Mouse (Mus musculus): Measurements from ENCODE around the gene Atg16l2.

Gene Atg16l2

DNA sequence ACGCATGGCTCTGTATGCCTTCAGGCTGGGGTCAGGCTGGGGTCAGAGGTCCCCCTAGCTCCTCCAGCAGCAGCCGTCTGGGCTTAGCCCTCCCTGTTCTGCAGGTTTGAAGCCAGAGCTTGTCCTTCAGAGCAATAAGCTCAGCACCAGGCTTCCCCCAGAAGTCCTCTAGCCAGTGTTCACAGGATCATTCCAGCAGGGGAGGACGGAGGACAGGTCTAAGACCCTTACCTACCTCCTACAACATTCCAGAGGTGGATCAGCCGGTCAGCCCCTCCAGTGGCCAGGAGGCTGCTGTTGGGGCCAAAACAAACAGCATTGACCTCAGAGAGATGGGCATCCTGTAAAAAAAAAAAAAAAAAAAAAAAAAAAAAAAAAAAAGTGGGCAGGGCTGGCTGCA is 8.9 kb downstream of the Atg16l2 start:
- CTCF ChIA-PET, result no interaction called here

DNA sequence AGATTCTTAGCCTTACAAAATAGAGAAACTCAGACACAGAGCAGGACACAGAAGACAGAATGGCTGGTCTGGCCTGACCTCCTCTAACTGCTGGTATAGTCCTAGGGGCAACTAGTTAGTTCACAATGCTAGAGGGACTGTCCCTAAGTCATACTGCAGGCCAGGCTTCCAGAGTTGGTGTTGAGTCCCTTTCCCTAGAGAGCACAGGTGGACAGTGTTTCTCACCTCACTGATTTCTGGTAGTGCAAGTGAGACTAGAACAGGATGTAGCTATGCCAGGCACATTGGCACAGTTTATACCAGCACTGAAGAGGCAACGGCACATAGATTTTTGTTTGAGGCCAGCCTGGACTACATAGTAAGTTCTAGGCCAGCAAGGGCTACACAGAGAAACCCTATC is 9.4 kb downstream of the Atg16l2 start:
- CTCF ChIA-PET, result no interaction called here

DNA sequence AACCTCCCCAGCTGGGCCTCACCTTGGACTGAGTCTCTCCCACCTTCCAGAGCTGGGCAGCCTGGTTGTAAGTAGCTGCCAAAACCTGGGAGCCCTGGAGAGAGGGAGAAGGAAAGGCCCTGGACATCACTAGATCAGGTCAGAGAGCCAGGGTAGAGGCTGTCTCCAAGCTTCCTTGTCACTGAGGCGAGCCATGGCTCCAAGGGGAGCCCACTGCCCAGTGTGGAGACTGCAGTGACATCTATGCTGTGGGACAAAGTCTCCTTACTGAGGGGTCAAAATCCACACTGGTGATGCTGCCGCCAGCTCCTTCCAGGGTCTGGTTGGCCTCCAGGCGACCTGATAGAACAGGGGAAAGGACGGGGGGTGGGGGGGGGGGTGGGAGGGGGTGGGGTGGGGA is 10.0 kb downstream of the Atg16l2 start:
- CTCF ChIA-PET, result interaction anchor here (0.6 kb wide), 1 partner anchor 20 kb away, joined by 3 read pairs; no protein-coding TSS in a partner anchor

DNA sequence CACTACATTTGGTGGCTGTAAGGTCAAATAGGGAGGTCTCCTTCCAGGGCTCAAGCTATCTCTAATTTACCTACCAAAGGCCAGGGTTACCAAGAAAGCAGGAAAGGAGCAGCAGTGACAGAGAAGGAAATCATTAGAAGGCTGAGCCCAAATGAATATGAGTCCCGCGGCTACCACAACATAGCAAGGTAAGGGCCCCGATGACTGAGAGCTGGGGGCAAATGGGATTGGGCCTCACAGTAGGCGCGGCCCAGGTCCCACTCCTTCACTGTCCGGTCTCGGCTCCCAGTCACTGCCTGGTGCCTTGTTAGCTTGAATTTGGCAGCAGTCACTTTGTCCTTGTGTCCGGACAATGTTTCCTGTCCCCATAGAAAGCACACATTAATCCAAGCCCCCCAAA is 10.4 kb downstream of the Atg16l2 start:
- CTCF ChIA-PET, result interaction anchor here (0.6 kb wide), 1 partner anchor 20 kb away, joined by 3 read pairs; no protein-coding TSS in a partner anchor

- CTCF ChIA-PET, result no interaction called here
These were observed 10.8 kb downstream of the Atg16l2 start for GRCm38 (mm10) chr7:101291211-101291610.

- CTCF ChIA-PET, result no interaction called here
These were observed 11.7 kb downstream of the Atg16l2 start for GRCm38 (mm10) chr7:101290401-101290800.

- CTCF ChIA-PET, result interaction anchor here (0.6 to 1.5 kb wide), 8 partner anchors 13 to 752 kb away, joined by 3 to 10 read pairs (median 6); partner anchors contain the start of gene Atg16l2
These were observed 13.6 kb downstream of the Atg16l2 start for GRCm38 (mm10) chr7:101288436-101288835.

- CTCF ChIA-PET, result interaction anchor here (0.5 to 1.5 kb wide), 6 partner anchors 14 to 751 kb away, joined by 3 to 10 read pairs (median 4); partner anchors contain the start of gene Atg16l2
These were observed 14.2 kb downstream of the Atg16l2 start for GRCm38 (mm10) chr7:101287820-101288219.

- CTCF ChIA-PET, result no interaction called here
These were observed 15.2 kb downstream of the Atg16l2 start for GRCm38 (mm10) chr7:101286891-101287290.

GRCm38 (mm10) chr7:101284504-101284903 is 17.5 kb downstream of the Atg16l2 start:
- CTCF ChIA-PET, result no interaction called here

- CTCF ChIA-PET, result no interaction called here
These were observed 19.3 kb downstream of the Atg16l2 start for GRCm38 (mm10) chr7:101282721-101283120.

DNA sequence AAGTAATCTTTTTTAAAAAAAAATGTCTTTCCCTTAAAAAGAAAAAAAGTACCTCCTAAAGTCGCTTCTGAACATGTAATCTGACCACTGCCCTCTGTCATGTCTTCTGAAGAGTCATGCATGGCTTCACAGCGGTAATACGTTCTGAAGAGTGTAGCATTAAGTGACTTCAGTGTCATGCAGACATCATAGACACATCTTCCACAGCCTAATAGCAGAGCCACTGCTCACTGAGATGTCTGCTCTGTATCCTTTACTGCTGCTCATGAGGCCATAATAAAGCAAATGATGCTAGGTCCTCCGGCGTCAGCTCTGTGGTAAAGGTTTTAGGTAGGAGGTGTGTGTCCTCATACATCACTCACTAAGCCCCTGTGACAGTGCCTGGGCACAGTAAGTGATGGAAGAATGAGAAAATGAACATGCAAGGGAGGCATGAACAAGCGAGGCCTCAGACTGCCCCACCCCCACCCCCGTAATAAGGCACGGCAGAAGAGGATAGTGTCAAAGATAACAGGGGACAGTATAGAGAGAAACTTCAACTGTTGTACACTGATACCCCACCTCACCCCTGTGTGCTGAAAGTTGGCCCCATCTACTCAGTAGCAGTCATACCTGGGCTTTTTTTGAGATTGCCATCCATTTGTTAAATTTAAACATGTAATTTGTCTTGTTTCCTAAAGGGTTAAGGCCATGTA is 29.4 kb downstream of the Atg16l2 start:
- CTCF ChIA-PET, result no interaction called here

- CTCF ChIA-PET, result interaction anchor here (0.5 kb wide), 1 partner anchor 20 kb away, joined by 3 read pairs; no protein-coding TSS in a partner anchor
These were observed 30.4 kb downstream of the Atg16l2 start for GRCm38 (mm10) chr7:101271602-101272001.

GRCm38 (mm10) chr7:101267457-101268259 is 34.4 kb downstream of the Atg16l2 start:
- CTCF ChIA-PET, result interaction anchor here (0.7 kb wide), 1 partner anchor 105 kb away, joined by 5 read pairs; no protein-coding TSS in a partner anchor

GRCm38 (mm10) chr7:101263511-101263910 is 38.5 kb downstream of the Atg16l2 start:
- CTCF ChIA-PET, result interaction anchor here (0.7 kb wide), 3 partner anchors 17 to 255 kb away, joined by 3 to 5 read pairs (median 3); no protein-coding TSS in a partner anchor

DNA sequence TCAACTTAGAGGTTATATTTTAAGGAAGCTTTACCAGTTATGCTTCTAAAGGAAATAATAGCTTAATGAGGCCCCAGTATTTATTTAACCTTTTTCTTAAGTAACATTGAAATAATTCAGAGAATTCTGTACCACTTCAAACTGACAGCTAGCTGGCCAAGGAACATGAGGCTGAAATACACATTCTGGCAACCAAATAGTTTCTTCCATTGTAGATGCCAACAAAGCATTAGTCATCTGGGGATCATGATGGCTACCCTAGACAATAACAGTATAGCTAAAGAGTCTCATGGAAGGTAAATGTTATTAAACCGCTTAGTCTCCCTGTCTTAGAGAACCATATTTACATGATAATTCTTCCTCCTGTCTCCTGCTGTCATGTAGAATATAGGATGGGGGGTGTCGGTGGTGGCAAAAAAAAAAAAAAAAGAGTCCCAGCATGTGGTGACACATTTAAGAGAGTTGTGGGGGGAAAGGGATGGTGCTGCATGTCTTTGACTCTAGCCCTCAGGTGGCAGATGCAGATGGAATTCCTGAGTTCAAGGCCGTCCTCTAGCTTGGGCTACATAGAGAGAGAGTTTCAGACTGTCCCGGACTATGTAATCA is 40.0 kb downstream of the Atg16l2 start:
- CTCF ChIA-PET, result interaction anchor here (0.7 kb wide), 1 partner anchor 880 kb away, joined by 3 read pairs; no protein-coding TSS in a partner anchor

GRCm38 (mm10) chr7:101258482-101258881 is 43.6 kb downstream of the Atg16l2 start:
- CTCF ChIA-PET, result interaction anchor here (0.6 kb wide), 1 partner anchor 923 kb away, joined by 3 read pairs; no protein-coding TSS in a partner anchor

DNA sequence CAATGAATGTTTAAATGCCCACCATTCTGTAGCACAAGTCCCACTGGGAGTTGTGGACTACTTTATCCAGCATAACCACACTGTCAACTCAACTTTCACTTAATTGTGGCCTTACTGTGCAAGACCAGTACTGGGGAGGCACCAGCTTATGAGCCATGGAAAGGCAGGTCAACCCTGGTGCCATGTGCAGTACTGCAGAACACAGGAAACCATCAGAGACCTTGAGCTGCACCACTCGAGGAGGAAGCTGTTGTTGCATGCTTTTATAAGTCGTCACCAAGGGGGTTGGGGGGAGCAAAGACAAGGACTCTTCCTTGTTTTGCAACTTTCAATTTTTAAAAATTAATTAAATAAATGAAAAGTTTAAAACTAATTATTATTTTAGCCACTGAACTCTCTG is 49.0 kb downstream of the Atg16l2 start:
- CTCF ChIA-PET, result interaction anchor here (1.1 kb wide), 1 partner anchor 41 kb away, joined by 5 read pairs; no protein-coding TSS in a partner anchor

DNA sequence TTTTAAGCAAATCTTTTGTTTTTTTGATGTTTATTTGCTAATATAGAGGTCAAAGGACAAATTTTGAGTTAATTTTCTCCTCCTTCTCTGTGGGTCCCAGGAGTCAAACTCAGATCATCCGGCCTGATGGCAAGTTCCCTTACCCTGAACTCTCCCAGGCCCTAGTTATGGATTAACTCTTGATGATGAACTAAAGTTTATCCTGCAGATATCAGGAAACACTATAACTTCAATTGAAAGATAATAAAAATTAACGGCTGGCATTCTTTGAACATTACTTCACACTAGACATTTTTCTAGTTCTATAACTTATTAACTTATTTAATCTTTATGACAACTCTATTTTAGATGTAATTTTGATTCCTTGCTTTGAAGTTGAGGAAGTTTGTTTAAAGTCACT is 52.9 kb downstream of the Atg16l2 start:
- CTCF ChIA-PET, result no interaction called here

DNA sequence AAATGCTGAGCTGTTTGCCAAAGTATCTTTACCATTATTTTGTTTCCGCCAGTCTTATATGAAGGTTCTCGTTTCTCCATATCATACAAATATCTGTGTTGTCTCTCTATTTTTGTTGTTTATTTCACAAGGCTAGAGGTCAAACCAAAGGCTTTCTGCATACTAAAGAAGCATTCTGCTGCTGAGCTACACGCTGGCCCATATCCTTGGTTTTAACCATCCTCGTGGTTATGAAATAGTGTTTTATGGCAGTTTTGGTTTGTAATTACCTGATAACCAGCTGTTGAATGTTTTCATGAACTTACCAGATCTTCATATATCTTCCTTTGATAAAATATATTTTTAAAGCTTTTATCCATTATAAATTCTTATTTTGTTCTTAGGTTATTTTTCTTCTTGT is 53.3 kb downstream of the Atg16l2 start:
- CTCF ChIA-PET, result interaction anchor here (1.1 kb wide), 1 partner anchor 20 kb away, joined by 3 read pairs; no protein-coding TSS in a partner anchor

DNA sequence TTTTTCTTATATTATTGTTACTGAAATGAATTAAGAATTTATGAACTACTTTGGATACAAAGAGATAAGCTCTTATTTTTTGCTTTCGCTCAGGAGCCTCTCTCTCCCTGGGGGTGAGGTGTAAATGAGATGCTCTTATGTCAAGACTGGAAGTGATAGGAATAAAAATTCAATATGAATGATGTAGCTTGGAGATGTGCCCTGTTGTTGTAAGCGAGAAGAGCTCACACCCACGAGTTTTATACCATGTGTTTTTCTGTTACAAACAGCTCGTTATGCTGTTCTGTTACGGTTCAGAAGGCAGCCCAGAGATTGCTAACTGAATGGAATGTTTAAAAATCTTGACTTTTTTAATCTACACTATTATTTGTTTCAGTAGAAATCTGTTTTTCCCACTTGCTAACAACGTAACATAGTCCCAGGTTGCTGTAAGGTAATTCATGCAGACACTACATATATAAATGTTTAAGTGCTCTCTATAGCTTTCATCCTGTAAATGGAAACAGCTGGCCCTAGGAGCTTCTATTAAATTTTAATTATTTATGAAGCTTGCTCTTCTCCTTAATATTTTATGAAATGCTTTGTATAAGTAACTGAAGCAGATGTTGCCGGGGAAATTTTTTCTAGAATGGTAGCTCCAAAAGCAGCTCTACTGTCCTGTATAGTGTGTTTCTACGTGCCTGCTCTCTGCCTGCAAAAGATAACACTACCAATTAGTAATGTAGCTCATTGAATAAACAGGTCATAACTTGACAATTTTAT is 65.2 kb downstream of the Atg16l2 start:
- CTCF ChIA-PET, result interaction anchor here (1.6 kb wide), 1 partner anchor 9 kb away, joined by 4 read pairs; no protein-coding TSS in a partner anchor
